Mouse (Mus musculus) forebrain, postnatal 0 days (tissue): ENCODE measurements at regions not wholly inside any gene's neighbourhood (a gene's known extent, or its start where the extent isn't known, plus 50 kb on each side); places are given as distances from the start of the nearest gene placed in this dataset.

Experiments
- ATAC-seq: fragments of 200-750 bp; cut with Nextera tagmentation; 2 replicates; pipeline ENCODE4 v1.8.0; 2017; ENCODE audit warnings: mild to moderate bottlenecking, moderate library complexity
- DNase-seq: peaks from one replicate; pipeline ENCODE4 v3.0.0-alpha.2; 2015
- H3K27ac ChIP-seq: fragments of 300-500 bp; sonication (generic); 2 replicates; pipeline ENCODE4 v1.5.1; 2014; ENCODE audit warnings: low read depth, mild to moderate bottlenecking, antibody characterized with exemption, low read length, moderate library complexity, mixed read lengths
- H3K27me3 ChIP-seq: fragments of 300-500 bp; sonication (generic); 2 replicates; pipeline ENCODE4 v1.6.1; 2014; ENCODE audit warnings: mild to moderate bottlenecking, low read length, mixed read lengths; ENCODE audit not compliant: insufficient read depth
- H3K36me3 ChIP-seq: fragments of 300-500 bp; sonication (generic); 2 replicates; pipeline ENCODE4 v1.6.1; 2014; ENCODE audit warnings: mild to moderate bottlenecking, moderate library complexity; ENCODE audit not compliant: insufficient read depth
- H3K4me1 ChIP-seq: fragments of 300-500 bp; sonication (generic); 2 replicates; pipeline ENCODE4 v1.6.1; 2014; ENCODE audit warnings: antibody characterized with exemption; ENCODE audit not compliant: insufficient read depth
- H3K4me2 ChIP-seq: fragments of 300-500 bp; sonication (generic); 2 replicates; pipeline ENCODE4 v1.6.1; 2014; ENCODE audit warnings: low read depth, mild to moderate bottlenecking, moderate library complexity
- H3K4me3 ChIP-seq: fragments of 300-500 bp; sonication (generic); 2 replicates; pipeline ENCODE4 v1.5.1; 2014; ENCODE audit warnings: low read depth, low read length, mixed read lengths
- H3K9ac ChIP-seq: fragments of 300-500 bp; sonication (generic); 2 replicates; pipeline ENCODE4 v1.6.1; 2014; ENCODE audit warnings: mild to moderate bottlenecking
- H3K9me3 ChIP-seq: fragments of 300-500 bp; sonication (generic); 2 replicates; pipeline ENCODE4 v1.6.1; 2016; ENCODE audit warnings: low read length
- CTCF ChIP-seq: sonication (generic); IDR thresholded peaks from 2 replicates; pipeline ENCODE4 v1.5.1; 2016; ENCODE audit warnings: antibody characterized with exemption, control low read depth, low read depth
- WGBS: fragments of 180-500 bp; shearing (Covaris S2); extraction: QIAGEN DNeasy Blood & Tissue Kit; methylation state at CpG from one replicate; pipeline ENCODE4 v1.1.7; 2014; 5-methylcytosine and 5-hydroxymethylcytosine counted together

- Histone ChIP-seq H3K4me3 (no peak overlapping the region), H3K9me3 (no peaks in the 10 kb centered on the region), H3K4me1 (no peaks in the 10 kb centered on the region), H3K4me2 (no peak overlapping the region), H3K36me3 (no peaks in the 10 kb centered on the region), H3K9ac (no peak overlapping the region), H3K27ac (no peak overlapping the region), H3K27me3 (no peaks in the 10 kb centered on the region)
- ATAC-seq (no peak), DNase-seq (no peak)
- 45% methylated on average over 11 of the region's 11 CpGs for WGBS
- no peak for TF ChIP-seq CTCF
These were observed 85.5 kb upstream of the A530016L24Rik start for GRCm38 (mm10) chr12:112403688-112404240.

- WGBS = 59% methylated on average over 12 of the region's 12 CpGs
- Histone ChIP-seq H3K4me2 (no peak overlapping the region), H3K36me3 (no peaks in the 10 kb centered on the region), H3K4me3 (no peak overlapping the region), H3K27me3 (no peaks in the 10 kb centered on the region), H3K9me3 (no peaks in the 10 kb centered on the region), H3K27ac (no peak overlapping the region), H3K9ac (no peak overlapping the region), H3K4me1 (no peaks in the 10 kb centered on the region)
- DNase-seq = no peak
- no peak for ATAC-seq
- no peak for TF ChIP-seq CTCF
These were observed 84.9 kb upstream of the A530016L24Rik start for GRCm38 (mm10) chr12:112404338-112404737.

- no peak overlapping the region for H3K4me3 ChIP-seq
- H3K27ac ChIP-seq = no peak overlapping the region
- no peaks in the 10 kb centered on the region for H3K9me3 ChIP-seq
- H3K36me3 ChIP-seq = no peaks in the 10 kb centered on the region
- WGBS = 88% methylated on average over 12 of the region's 12 CpGs
- H3K9ac ChIP-seq = no peak overlapping the region
- ATAC-seq = no peak
- DNase-seq = no peak
- no peak for TF ChIP-seq CTCF
- H3K27me3 ChIP-seq = no peaks in the 10 kb centered on the region
- no peaks in the 10 kb centered on the region for H3K4me1 ChIP-seq
- no peak overlapping the region for H3K4me2 ChIP-seq
These were observed 83.5 kb upstream of the A530016L24Rik start for GRCm38 (mm10) chr12:112405781-112406213.

- peak; percentile 59; the same call in 1 of the 2 replicates for ATAC-seq
- no peak overlapping the region for H3K27ac ChIP-seq
These were observed 77.5 kb upstream of the A530016L24Rik start for GRCm38 (mm10) chr12:112411612-112412350.

GRCm38 (mm10) chr12:112412351-112412697 lies 76.9 kb upstream of the A530016L24Rik start:
- H3K27me3 ChIP-seq = no peaks in the 10 kb centered on the region
- no peak overlapping the region for H3K4me3 ChIP-seq
- H3K36me3 ChIP-seq = no peaks in the 10 kb centered on the region
- TF ChIP-seq CTCF = no peak
- H3K27ac ChIP-seq = no peak overlapping the region
- H3K4me2 ChIP-seq = no peak overlapping the region
- H3K9me3 ChIP-seq = no peaks in the 10 kb centered on the region
- 48% methylated on average over 2 of the region's 2 CpGs for WGBS
- no peak overlapping the region for H3K9ac ChIP-seq
- DNase-seq = no peak
- peaks cover 11% of the 10 kb centered on the region; the same call in 1 of the 2 replicates for H3K4me1 ChIP-seq
- no peak for ATAC-seq

More at GRCm38 (mm10) chr12:112411612-112412350, 77.5 kb upstream of the A530016L24Rik start:
- Histone ChIP-seq H3K4me2 (no peak overlapping the region), H3K4me1 (peaks cover 11% of the 10 kb centered on the region; the same call in 1 of the 2 replicates), H3K4me3 (no peak overlapping the region), H3K9ac (no peak overlapping the region), H3K9me3 (no peaks in the 10 kb centered on the region), H3K27me3 (no peaks in the 10 kb centered on the region), H3K36me3 (no peaks in the 10 kb centered on the region)
- TF ChIP-seq CTCF = peak; percentile 73
- DNase-seq = peak; percentile 48
- WGBS = 23% methylated on average over 13 of the region's 13 CpGs

- Histone ChIP-seq H3K9ac (0 out of 2 replicates have a peak overlapping the region, but pooled peaks have one; percentile 18), H3K36me3 (no peaks in the 10 kb centered on the region), H3K27me3 (no peaks in the 10 kb centered on the region; the same call in 1 of the 2 replicates), H3K4me1 (peaks cover 11% of the 10 kb centered on the region; the same call in 1 of the 2 replicates), H3K27ac (peak overlapping the region; percentile 15; the same call in 1 of the 2 replicates), H3K9me3 (no peaks in the 10 kb centered on the region), H3K4me3 (no peak overlapping the region), H3K4me2 (no peak overlapping the region)
- ATAC-seq (0 out of 2 replicates have a peak, but pooled peaks have one; percentile 40), DNase-seq (peak; percentile 61)
- 54% methylated on average over 18 of the region's 18 CpGs for WGBS
- no peak for TF ChIP-seq CTCF
These were observed 73.2 kb upstream of the A530016L24Rik start for GRCm38 (mm10) chr12:112415926-112416473.

GRCm38 (mm10) chr12:112416537-112416936 lies 72.7 kb upstream of the A530016L24Rik start:
- H3K4me2 ChIP-seq = no peak overlapping the region
- no peak for DNase-seq
- TF ChIP-seq CTCF = no peak
- H3K4me1 ChIP-seq = peaks cover 7% of the 10 kb centered on the region; the same call in 1 of the 2 replicates
- no peak overlapping the region for H3K27ac ChIP-seq
- H3K27me3 ChIP-seq = no peaks in the 10 kb centered on the region; the same call in 1 of the 2 replicates
- H3K9me3 ChIP-seq = no peaks in the 10 kb centered on the region
- no peak overlapping the region for H3K4me3 ChIP-seq
- ATAC-seq = no peak
- no peaks in the 10 kb centered on the region for H3K36me3 ChIP-seq
- 79% methylated on average over 13 of the region's 13 CpGs for WGBS
- no peak overlapping the region for H3K9ac ChIP-seq
